In the genomic region with DNA sequence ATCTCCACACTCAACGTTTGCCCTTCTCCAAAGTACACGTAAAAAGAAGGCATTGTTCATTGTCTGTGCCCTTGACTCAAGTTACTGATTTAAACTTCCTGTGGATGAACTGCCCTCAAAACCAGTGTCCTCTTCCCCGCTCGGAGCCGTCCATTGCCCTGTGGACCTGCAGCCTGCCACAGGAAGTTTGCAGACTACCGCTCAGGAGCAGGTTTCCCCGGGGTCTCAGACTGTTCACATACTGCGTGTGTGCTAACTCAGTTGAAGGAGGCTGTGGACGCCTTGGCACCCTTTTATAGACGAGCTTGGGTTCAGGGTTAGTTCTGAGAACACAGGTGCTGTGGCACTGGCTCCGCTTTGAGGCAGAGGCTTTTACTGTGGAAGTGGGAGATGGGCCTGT, we compare ENCODE assay signal across 11 mouse cellular contexts. TPM values are rescaled to one million over a fixed set of nuclear protein-coding genes. Genes with fewer than 3 reads are reported as not detected.
DNase-seq lines count a peak whose midpoint lies in the region; ATAC-seq and TF ChIP-seq lines count a peak whose summit lies in the region.
"Had no signal": no experiment of that assay in that cellular context is flagged by ENCODE, and none has a peak within 500 bp of the region (broad histone marks: within the 10 kb centered on the region; RNA-seq: fewer than 3 reads in every experiment).

No protein-coding gene starts in this region.

- no peak for TF ChIP-seq EP300 in heart, adult 2 months (IDR thresholded peaks at IDR 0.05; ENCODE audit: insufficient read depth, low read depth, low read length)
- TF ChIP-seq EP300 in liver, embryonic 14.5 days (IDR thresholded peaks at IDR 0.05; ENCODE audit: low read depth) = no peak

- no peaks in the 10 kb centered on the region for H3K27me3 ChIP-seq in heart, embryonic 12.5 days (replicated peaks)
- no peaks in the 10 kb centered on the region for H3K27me3 ChIP-seq in heart, adult 2 months (ENCODE audit: control insufficient read depth, insufficient read depth, low read length)
- H3K27me3 ChIP-seq in liver, embryonic 14.5 days (ENCODE audit: control insufficient read depth, insufficient read depth, low read length) = no peaks in the 10 kb centered on the region
- H3K27me3 ChIP-seq in midbrain, embryonic 10.5 days (ENCODE audit: low read depth, poor library complexity, severe bottlenecking) = no peaks in the 10 kb centered on the region

- no peak for ATAC-seq in heart, embryonic 12.5 days (ENCODE audit: insufficient number of reproducible peaks, low FRiP score)
- no peak for ATAC-seq in liver, embryonic 14.5 days (ENCODE audit: insufficient read depth)
- ATAC-seq in CD4-positive, CD25-positive, alpha-beta regulatory T cell, adult 4 months = no peak

- peaks cover 65% of the 10 kb centered on the region for H3K4me1 ChIP-seq in heart, embryonic 12.5 days (replicated peaks)
- peaks cover 14% of the 10 kb centered on the region for H3K4me1 ChIP-seq in heart, adult 2 months (ENCODE audit: control insufficient read depth, insufficient read depth, low read length)
- peaks cover 5 to 19% of the 10 kb centered on the region in 2 experiments; a peak in 3 of 4 replicates for H3K4me1 ChIP-seq in liver, embryonic 14.5 days (replicated peaks; ENCODE audit: control insufficient read depth in 2 of 2, insufficient read depth in 2 of 2, low read length in 1 of 2)
- H3K4me1 ChIP-seq in midbrain, embryonic 10.5 days = peaks cover 40% of the 10 kb centered on the region

- peaks cover 4% of the 10 kb centered on the region for H3K79me2 ChIP-seq in heart, adult 2 months (replicated peaks; ENCODE audit: control insufficient read depth, insufficient read depth, low read length)

- intact Hi-C loops in heart, adult 2 months (cut with DNase I) = loop anchor here (5.0 kb wide), 1 partner anchor 63 kb away; a partner anchor contains a TSS

- no peak overlapping the region for H3K4me3 ChIP-seq in heart, embryonic 12.5 days
- no peak overlapping the region for H3K4me3 ChIP-seq in heart, adult 2 months
- H3K4me3 ChIP-seq in liver, embryonic 14.5 days (ENCODE audit: insufficient read depth in 1 of 2, low read depth in 2 of 2, low read length in 2 of 2) = no peak overlapping the region
- H3K4me3 ChIP-seq in midbrain, embryonic 10.5 days = no peak overlapping the region
- H3K4me3 ChIP-seq: erythroblast, embryonic 14.5 days had no signal

- H3K9ac ChIP-seq in heart, embryonic 12.5 days = no peak overlapping the region
- no peak overlapping the region for H3K9ac ChIP-seq in heart, adult 2 months (ENCODE audit: low read depth, low read length)
- no peak overlapping the region for H3K9ac ChIP-seq in liver, embryonic 14.5 days (replicated peaks)

- no peak overlapping the region for H3K4me2 ChIP-seq in heart, embryonic 12.5 days
- H3K4me2 ChIP-seq in liver, embryonic 14.5 days (ENCODE audit: low read depth) = no peak overlapping the region

- peak overlapping the region; percentile 34; the same call in 1 of the 2 replicates for H3K27ac ChIP-seq in heart, embryonic 12.5 days (ENCODE audit: poor library complexity, severe bottlenecking)
- no peak overlapping the region for H3K27ac ChIP-seq in heart, adult 2 months
- no peak overlapping the region for H3K27ac ChIP-seq in liver, embryonic 14.5 days
- no peak overlapping the region for H3K27ac ChIP-seq in midbrain, embryonic 10.5 days (replicated peaks)
- H3K27ac ChIP-seq: macrophage had no signal

- no peaks in the 10 kb centered on the region for H3K9me3 ChIP-seq in heart, embryonic 12.5 days (replicated peaks)
- no peaks in the 10 kb centered on the region for H3K9me3 ChIP-seq in liver, embryonic 14.5 days (ENCODE audit: control insufficient read depth, low read length)
- H3K9me3 ChIP-seq in midbrain, embryonic 10.5 days (replicated peaks) = no peaks in the 10 kb centered on the region

- peaks cover 33% of the 10 kb centered on the region for H3K36me3 ChIP-seq in heart, embryonic 12.5 days
- peaks cover 9% of the 10 kb centered on the region for H3K36me3 ChIP-seq in heart, adult 2 months (ENCODE audit: control insufficient read depth, insufficient read depth, low read length)
- H3K36me3 ChIP-seq in liver, embryonic 14.5 days (replicated peaks; ENCODE audit: control insufficient read depth, insufficient read depth, low read depth) = peaks cover 15% of the 10 kb centered on the region
- peaks cover 61% of the 10 kb centered on the region for H3K36me3 ChIP-seq in midbrain, embryonic 10.5 days

- no peak for DNase-seq in heart, adult 2 months
- DNase-seq in kidney, postnatal 10 days = peak; percentile 47
- no peak for DNase-seq in kidney, postnatal 14 days
- DNase-seq in ZHBTc4 (ENCODE audit: low read depth, low spot score) = peak; percentile 41
- DNase-seq in liver, embryonic 14.5 days (ENCODE audit: low read depth in 3 of 3, low spot score in 3 of 3) = no peak
- no peak for DNase-seq in midbrain, embryonic 10.5 days (ENCODE audit: low spot score)
- DNase-seq: cerebellum, postnatal 25 days had no signal

- TF ChIP-seq POLR2A in heart, adult 2 months (IDR thresholded peaks at IDR 0.05; ENCODE audit: insufficient read depth, low read depth, low read length) = no peak

- no peak for TF ChIP-seq CTCF in heart, adult 2 months (IDR thresholded peaks at IDR 0.05)
- TF ChIP-seq CTCF in liver, embryonic 14.5 days (IDR thresholded peaks at IDR 0.05; ENCODE audit: low read depth) = peak; percentile 10; the same call in 1 of the 2 replicates

- WGBS in heart, embryonic 12.5 days = 56% methylated on average over 11 of the region's 11 CpGs
- WGBS in heart, adult 2 months = 49% methylated on average over 11 of the region's 11 CpGs
- 58% methylated on average over 11 of the region's 11 CpGs for WGBS in liver, embryonic 14.5 days (ENCODE audit: insufficient replicate concordance)
- WGBS in midbrain, embryonic 10.5 days = 82% methylated on average over 11 of the region's 11 CpGs

RNA-seq across cellular contexts. Expression of a gene that starts 4.3 kb away (rescaled TPM):
- 43.1 and 47.0 TPM in 2 replicates for polyA plus RNA-seq in heart, embryonic 12.5 days (2016; fragmentation: Nextera tagmentation; extraction: Ambion mirVana)
- total RNA-seq in heart, adult 2 months (2021) = 10 to 100 TPM; 34.2 to 40.1 TPM
- 21.5 and 34.6 TPM in 2 replicates for polyA plus RNA-seq in heart, adult 2 months (2012; rRNA removed)
- 11.4 and 11.8 TPM in 2 replicates for polyA plus RNA-seq in liver, embryonic 14.5 days (2012; rRNA removed)
- 14.4 and 14.8 TPM in 2 replicates for polyA plus RNA-seq in liver, embryonic 14.5 days (2014; fragmentation: Nextera tagmentation; extraction: Ambion mirVana)
- 52.5 and 61.2 TPM in 2 replicates for polyA plus RNA-seq in midbrain, embryonic 10.5 days (2016; fragmentation: Nextera tagmentation; extraction: Ambion mirVana)
- 10 to 100 TPM; 25.2 to 36.2 TPM for polyA plus RNA-seq in CD4-positive, CD25-positive, alpha-beta regulatory T cell, adult 4 months (2017; shearing (Covaris generic))

RNA-seq across cellular contexts. Expression of a gene that starts 10.0 kb away (rescaled TPM):
- polyA plus RNA-seq in heart, embryonic 12.5 days (2016; fragmentation: Nextera tagmentation; extraction: Ambion mirVana) = 949 and 971 TPM in 2 replicates
- 100 to 1,000 TPM; 587 to 705 TPM for total RNA-seq in heart, adult 2 months (2021)
- 1,240 and 1,274 TPM in 2 replicates for polyA plus RNA-seq in heart, adult 2 months (2012; rRNA removed)
- polyA plus RNA-seq in liver, embryonic 14.5 days (2012; rRNA removed) = 1,933 and 2,132 TPM in 2 replicates
- 1,503 and 1,567 TPM in 2 replicates for polyA plus RNA-seq in liver, embryonic 14.5 days (2014; fragmentation: Nextera tagmentation; extraction: Ambion mirVana)
- polyA plus RNA-seq in midbrain, embryonic 10.5 days (2016; fragmentation: Nextera tagmentation; extraction: Ambion mirVana) = 1,126 and 1,338 TPM in 2 replicates
- polyA plus RNA-seq in CD4-positive, CD25-positive, alpha-beta regulatory T cell, adult 4 months (2017; shearing (Covaris generic)) = 1,000 to 10,000 TPM; 4,123 to 4,128 TPM

Comparison
In these comparisons a context has a peak if more than half of its experiments do, and no peak if none do; other contexts are left out.
1. DNase-seq: peak in kidney, postnatal 10 days (single experiment) and ZHBTc4 (single experiment); none in heart, adult 2 months (0 of 2), kidney, postnatal 14 days (single experiment), liver, embryonic 14.5 days (0 of 3) and midbrain, embryonic 10.5 days (single experiment).